Mouse (Mus musculus) adrenal gland, adult 8-10 months (tissue): ENCODE measurements around the gene Ptpn22. TPM values are rescaled to one million over a fixed set of nuclear protein-coding genes. Genes with fewer than 3 reads are reported as not detected.
"Not testable (repeated sequence)": the region's sequence is repeated elsewhere in the genome, so short reads cannot be mapped to it uniquely, and the experiment has no call there.

Experiments
- DNase-seq: peaks from one replicate; pipeline ENCODE4 v3.0.0; 2022
- total RNA-seq, 4 experiments: library from RNA; stranded (reverse); gene quantifications; 2 replicates each; pipeline ENCODE4 v1.2.4; 2022

The Ptpn22 gene
- total RNA-seq = 1 to 10 TPM; 1.6 to 2.7 (median 2.3) TPM

DNA sequence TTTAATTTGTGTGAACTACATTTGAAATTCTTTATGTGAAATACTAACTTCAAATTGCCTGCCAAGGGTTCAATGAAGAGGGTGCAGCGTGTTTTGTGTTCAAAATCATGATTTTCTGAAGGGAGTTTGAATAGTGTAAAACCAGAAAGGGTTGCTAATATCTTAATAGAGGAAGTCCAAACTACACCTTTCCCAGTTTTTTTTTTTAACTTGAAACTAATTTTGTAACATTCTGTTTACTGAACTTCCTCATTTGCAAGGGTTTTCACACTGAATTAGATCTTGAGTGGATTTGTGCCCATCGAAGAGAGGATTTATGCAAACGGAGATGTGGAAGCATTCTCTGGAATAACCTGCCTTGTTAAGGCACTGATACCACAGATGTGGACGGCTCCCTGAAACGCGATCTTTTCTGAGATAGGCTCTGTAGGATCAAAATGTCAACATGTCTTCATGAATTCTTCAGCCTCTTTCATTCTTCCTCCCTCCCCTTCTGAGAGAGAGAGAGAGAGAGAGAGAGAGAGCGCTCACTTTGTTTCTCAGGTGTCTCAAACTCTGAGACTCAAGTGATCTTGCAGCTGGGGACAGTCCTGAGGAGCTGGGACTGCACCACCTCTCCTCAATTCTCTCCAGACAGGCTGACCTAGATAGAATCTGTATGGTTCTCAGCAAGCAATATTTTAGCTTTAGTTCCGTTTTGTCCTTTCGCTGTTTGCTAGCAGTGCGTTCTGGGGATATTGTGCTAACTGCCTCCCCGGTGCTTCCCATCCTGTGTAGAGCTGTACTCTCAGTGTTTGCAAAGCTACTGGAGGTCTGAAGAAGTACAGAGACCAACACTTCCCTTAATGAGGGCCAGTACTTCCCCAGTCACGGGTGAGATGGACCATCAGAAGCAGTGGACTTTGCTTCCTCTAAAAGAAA lies at the start of gene Ptpn22:
Gene Ptpn22, plus strand, starts transcription at position 915 of the 921 bp plus-strand sequence.
- no peak for DNase-seq

DNA sequence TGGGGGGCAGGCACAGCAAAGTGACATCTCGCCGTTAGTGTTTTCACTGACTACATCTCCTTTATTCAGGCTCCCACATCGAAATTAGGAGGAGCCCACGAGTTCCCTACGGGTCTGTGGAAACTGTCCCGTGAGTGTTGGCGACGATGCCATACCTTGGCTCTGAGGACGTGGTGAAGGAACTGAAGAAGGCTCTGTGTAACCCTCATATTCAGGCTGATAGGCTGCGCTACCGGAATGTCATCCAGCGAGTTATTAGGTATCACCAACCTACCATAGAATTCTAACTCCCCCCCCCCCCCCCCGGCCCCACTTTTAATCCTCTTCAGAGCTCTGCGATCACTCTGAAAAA lies 49.8 kb upstream of the Ptpn22 start:
- DNase-seq = no peak

DNA sequence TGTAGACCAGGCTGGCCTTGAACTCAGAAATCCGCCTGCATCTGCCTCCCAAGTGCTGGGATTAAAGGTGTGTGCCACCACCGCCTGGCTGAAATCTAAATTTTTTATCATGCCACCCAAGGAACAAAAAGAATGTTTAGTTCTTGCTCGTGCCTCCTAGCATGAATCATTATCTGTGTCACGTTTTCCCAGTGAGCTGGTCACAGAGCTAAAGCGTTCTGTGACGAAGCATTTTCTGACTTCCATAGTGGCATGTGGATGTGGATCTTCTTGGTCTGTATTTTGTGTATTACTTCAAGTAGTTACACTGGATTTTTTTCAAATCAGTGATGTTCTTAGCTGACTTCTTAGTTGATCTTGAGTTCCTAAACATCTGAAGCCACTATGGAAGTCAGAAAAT lies 48.6 kb upstream of the Ptpn22 start:
- no peak for DNase-seq

DNA sequence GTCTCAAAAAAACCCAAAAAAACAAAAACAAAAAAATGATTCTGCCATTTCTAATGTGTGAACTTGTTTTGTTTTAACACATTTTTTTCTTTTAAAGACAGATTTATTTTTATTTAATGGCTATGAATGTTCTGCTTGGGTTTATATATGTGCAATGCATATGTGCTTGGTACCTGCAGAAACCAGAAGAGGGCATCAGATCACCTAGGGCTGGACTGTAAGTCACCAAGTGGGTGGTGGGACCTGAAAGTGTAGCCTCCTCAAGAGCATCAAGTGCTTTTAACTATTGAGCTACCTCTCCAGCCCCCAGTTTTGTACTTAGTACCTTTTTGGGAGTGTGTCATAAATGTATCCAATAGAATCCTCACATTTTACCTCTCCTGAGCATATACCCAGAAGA lies 32.0 kb upstream of the Ptpn22 start:
- no peak for DNase-seq

DNA sequence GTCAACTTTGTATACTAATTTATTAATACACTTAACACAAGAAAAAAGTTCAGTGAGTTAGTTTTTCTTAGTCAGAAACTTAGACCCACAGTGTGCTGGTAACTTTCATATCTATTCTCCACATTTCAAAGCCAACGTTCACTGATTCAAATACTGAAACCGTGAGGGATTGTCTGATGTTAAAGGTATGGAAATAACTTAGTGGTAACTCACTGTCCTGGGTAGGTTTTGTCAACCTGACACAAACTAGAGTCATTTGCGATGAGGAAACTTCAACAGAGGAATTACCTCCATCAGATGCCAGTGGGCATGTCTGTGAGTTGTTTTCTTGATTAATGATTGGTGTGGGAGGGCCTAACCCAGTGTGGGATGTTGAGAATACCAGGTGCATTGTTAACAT lies 30.6 kb upstream of the Ptpn22 start:
- no peak for DNase-seq

DNA sequence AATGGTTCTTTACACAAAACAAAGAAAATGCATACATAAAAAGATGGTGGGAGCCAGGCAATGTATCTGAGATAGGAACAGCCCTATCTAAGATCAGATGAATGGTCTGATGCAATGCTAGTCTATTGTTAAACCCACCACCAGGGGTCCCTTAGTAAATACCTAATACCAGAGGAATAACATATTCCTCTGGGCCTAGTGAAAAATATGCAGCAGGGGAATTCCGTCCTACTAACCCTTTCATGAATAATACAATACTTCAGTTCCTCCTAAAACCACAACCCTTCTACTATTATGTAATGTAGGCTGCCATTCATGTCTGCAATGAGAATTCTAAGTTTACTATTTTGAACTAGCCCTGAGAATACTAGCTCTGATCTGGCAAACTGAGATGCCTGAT lies 28.9 kb upstream of the Ptpn22 start:
- DNase-seq = not testable (repeated sequence)

DNA sequence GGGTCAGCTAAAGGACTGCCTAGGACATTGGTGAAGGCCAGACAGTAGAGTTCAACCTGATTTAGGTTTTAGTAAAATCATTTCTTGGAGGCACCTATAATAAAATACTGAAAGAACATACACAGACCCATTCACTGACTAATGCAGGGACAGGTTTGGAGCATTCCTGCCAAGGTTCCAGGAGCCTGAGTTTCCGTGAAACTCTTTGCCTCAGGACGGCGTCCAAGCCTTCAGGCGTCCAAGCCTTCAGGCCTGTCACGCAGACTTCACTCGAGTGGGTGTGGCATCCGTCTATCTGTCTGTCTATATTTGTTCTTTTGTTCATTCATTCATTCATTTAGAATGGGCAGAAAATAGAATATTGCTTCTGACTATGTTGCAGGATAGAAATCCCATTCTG lies 28.4 kb upstream of the Ptpn22 start:
- DNase-seq = no peak

DNA sequence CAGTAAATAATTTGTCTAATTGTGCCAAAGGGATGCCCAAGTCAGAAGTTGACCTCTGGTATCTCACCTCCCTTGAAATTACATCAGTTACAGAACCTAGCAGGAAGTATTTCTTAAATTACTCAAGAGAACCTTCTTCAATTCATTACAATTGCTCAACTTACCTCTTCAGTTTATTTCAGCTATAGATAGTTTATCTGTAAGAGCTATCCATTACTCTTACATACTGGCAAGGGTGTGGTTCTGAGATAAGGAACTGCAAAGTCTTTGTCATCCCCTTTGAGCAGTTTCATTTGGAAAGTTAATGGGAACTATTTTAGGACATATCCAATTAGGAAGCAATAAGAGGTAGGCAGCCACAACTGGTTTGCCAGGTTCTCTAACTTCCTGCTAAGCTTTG lies 27.2 kb upstream of the Ptpn22 start, which contains the start of gene Bcl2l15:
Gene Bcl2l15, plus strand, starts transcription at position 176 of the 400 bp plus-strand sequence.
- DNase-seq = no peak

DNA sequence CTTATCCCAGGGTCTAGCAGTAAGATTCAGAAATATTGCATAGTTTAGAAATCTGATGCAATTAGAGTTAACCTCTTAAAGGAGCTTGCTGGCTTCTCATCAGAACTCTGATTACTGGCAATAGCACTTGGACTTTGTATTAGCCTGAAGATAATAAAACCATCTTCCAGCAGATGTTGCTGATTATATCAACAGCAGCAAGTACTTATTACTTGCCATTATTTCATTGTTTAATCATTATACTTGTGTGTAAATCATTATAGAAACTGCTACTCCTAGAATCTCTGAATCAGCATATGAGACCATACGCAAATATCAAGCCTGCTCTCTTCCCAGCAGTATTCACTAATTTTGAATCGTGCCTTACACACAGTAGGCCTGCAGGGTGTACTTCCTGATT lies 25.6 kb upstream of the Ptpn22 start:
- DNase-seq = no peak

DNA sequence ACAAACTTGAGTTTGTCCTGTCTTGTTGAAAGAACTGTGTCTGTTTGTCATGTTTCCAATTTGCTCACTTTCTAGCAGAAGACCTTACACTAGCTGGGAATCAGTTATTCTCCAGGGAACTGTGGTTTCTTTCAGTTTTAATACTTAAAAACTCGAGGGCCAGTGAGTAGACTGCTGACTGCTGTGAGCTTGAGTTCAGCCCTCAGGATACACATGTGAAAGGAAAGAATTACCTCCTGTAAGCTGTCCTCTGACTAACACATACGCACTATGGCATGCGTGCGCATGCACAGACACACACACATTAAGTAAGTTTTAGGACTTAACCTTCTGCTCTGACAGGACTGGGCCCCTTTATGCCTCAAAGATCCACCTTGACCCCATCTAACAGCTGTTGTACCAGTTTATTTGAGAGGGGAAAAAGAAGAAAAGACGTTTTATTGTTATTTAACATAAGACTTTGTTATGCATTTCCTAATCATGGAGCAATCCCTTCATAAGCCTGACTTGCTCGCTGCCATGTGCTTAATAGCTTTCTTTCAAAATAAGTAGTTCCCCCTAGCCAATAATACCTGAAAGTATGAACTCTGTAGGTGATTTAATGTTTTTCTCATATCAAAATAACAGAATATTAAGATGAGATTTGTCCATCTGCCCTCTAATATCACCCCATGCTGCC lies 24.2 kb upstream of the Ptpn22 start:
- no peak for DNase-seq

DNA sequence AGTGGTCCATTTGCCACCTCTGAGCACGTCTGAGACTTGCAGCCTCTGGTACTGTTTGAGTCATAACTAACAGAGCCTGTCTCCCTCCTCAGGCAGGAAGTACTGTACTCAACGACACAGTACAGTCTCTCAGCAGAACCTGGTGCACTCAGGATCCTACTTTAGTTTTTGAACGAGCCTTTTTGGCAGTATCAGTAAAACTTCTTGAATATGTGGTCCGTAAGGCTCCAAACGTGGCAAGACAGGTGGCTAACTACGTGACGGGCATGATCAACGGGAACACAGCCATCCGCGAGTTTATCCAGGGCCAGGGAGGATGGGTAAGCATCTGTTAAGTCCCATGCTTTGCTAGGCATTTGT lies 23.7 kb upstream of the Ptpn22 start:
- DNase-seq = no peak

DNA sequence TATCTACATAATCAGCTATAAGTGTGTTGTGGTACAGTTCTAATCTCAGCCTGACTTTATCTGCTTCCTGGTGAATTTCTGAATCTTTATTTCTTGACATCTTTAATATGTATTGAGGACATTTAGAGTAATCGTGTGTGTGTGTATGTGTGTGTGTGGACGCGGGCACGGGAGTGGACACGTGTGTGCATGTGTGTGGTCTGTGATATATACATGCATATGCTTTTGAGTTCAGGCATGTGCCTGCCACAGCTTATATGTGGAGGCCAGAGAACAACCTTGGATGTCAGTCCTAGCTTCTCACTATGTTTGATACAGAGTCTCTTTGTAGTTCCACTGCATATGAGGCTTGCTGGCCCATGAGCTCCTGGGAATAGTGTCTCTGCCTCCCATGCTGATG lies 23.1 kb upstream of the Ptpn22 start:
- no peak for DNase-seq

DNA sequence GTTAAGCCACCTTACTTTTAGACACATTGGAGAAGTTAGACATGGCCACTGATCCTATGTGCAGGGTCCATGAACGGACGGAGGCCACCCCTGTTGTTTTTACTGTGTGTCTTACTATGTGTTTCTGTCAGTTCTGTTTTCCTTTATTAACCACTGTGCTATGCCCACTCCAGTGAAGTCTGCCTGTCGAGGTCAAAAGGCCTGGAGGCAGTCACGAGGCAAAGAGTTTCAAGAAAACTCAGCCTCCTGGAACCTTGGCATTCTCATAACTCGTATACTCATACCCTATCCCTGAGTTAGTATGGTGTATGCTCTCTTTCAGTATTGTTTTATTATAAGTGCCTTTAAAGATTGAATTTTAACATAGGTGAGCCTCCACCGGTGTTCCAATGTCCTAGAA lies 19.9 kb upstream of the Ptpn22 start:
- DNase-seq = no peak

DNA sequence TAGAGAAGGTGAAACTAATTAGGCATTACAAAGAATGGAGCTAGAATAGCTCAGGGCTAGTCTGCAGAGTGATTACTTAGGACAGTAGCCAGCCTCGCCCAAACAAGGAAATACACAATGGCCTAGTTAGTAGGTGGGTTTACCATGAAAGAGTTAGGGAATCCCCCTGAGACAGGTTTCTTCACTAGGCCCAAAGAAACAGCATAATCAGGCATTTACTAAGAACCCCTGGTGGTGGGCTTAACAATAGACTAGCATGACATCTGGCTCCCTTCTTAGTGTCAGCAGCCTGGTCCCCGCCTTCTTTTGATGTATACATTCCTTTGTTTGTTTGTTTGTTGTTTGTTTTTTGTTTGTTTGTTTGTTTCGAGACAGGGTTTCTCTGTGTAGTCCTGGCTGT lies 19.4 kb upstream of the Ptpn22 start:
- DNase-seq = not testable (repeated sequence)

DNA sequence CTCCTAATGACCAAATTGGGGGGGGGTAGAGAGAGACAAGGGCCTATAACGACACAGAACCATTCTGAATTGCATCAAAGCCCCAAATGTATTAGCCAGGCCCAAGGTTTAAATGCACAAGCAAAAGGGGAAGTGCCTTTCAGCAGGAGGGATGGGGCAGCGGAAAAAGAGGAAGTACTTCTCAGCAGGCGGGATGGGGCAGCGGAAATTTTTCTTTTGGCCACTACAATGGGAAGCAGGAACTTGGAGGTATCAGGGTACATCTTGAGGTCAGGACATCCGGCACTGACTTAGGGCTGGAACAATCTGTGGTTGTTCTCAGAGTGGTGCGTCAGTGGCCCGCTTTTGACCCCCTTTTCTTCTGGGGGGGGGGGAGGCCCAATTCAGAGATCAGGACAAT lies 18.6 kb upstream of the Ptpn22 start:
- DNase-seq = not testable (repeated sequence)

DNA sequence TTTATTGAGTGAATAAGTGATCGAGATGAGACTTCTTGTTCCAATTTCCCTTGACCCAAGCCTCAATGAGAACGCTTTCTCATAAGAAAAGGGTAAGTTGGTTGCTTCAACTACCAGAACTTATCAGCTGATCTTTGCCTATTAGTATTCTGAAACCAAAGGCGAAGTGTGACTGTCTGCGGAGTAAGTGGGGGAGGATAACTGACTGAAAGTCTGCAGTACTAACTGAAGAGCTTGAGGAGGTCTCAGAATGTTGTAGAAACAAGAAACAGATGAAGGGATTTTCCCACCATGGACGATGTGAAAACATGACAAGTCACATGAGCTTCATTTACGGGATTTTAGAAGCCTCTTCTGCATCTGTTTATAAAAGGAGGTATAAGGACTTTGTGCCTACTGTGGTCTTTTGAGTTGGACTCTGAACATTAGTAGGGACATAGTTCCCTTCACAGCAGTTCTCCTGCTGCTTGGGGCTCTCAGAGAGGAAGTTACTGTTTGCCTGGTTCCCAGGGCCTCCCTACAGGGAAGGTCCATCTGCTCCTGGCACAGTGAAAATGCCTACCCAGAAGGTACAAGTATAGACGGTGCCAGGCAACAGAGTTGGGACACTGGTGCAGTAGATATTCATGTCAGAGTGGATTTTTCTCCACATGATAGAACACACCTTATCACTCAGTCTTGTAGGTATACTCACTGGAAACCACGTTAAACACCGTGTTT lies 8.8 kb upstream of the Ptpn22 start:
- no peak for DNase-seq

DNA sequence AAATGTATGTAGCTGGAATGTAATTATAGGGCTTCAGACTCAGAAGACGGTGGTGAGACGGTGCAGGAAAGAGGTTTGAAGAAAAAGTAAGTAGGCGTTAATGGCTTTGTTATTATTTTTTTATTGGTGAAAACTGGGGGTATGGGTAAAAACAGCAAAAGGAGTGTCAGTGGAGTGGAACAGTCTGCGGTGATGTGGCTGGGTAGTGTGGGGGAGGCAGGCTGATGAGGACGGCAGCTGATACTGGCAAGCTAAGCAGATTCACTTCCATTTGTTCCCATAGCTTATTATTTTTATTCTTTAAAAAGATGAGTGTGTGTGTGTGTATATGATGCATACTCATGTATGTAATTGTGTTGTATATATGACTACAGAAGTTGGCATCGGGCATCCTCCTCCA lies 8.1 kb upstream of the Ptpn22 start:
- DNase-seq = no peak

DNA sequence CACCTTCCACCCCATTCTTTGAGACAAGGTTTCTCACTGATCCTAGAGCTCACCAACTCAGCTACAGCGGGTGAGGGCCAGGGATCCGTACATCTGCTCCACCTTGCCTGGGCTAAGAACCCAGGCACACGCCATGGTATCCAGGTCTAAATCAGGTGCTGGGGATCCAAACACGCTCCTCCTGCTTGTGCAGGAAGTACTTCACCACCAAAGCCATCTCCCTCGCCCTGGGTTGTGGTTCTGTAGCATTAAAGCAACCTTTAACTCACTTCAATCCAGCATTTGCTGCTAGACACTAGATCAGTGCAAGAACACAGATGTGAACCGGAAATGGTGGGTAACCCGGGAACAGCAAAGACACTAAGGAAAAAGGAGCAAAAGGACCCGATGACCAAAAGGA lies 7.7 kb upstream of the Ptpn22 start:
- no peak for DNase-seq

DNA sequence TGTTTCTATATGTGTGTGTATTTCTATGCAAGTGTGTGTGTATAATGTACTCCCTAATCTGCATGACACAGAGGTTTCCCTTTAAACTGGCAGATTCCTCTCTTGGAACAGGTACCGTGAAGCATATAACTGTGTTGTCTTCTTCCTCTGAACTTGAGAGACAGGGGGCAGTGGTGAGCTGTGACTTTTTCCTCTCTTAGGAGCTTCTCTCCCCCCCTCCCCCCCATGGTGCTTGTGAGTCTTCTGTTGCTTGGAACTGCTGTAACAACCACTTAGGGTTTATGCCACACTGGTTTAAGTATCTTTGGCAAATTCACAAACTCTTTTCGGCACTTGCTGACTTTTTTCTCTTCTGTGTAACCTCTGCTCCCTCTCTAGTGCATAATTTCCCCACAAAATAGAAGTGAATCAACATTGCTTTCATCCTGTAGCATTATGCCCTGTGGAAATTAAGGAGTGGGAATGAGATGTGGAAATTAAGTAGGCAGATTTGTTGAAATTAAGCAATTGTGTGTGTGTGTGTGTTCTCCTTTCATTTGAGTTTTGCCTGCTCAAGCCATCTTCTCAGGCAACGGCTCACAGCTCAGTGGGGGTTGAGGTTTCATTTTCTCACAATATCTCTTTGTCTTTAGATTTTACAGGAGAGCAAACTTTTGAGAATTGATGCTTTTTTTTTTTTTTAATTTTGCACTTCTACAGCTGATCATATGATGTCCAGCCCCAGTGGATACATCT lies 6.9 kb upstream of the Ptpn22 start:
- peak; percentile 7 for DNase-seq

DNA sequence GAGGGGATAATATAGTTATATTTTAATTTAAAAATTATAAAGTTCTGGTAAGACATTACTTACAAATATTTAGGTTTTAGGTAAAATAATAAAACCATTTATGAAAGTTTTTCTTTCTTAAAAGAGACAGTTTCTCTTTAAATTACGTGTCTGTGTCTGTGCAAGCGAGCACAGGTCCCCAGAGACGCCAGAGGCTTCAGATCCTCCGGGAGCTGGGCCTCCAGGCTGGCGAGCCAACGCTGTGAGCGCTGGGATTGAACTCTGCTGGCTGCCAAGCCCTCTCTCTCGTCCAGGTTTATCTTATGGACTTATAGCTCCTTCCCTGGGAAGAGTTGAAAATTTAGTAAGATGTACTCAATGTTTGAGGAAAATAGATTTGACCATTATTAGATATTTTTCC lies 5.8 kb upstream of the Ptpn22 start:
- no peak for DNase-seq

DNA sequence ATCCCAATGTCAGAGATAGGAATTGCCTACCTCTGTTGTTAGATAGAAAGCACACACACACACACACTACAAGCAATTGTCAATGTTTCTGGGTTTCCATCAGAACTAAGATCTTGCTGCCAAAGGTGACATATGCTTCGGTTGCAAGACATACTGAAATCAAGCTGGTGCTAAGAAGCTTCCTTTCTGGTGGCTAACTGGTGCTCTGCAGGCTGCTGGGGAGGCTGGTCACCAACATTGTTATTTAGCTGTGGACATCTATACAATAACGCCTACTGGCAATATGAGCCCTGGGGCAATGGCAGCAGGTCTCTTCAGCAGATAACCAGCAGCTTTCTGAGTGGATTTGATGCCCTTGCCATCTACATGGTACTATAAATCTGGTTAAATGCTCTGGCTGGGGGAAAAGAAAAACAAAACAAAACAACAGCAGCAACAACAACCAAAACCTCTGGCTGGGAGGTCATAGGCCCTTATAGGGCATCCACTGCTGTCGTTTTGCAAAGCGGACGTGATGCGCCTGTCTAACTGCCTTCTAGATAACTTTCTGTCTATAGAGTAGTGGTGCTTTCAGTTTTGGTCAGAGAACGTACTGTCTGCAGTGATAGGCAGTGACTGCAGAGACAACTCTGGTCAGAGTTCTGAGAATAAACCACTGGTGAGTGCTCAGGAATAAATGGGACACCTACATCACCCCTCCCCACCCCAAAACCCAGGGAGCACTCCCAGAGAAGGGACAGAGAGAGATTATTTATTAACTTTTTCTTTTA lies 2.4 kb upstream of the Ptpn22 start:
- DNase-seq = no peak
